Mouse (Mus musculus): Measurements from ENCODE around the gene Gp1ba.

GRCm38 (mm10) chr11:70658521-70658920 is 19.6 kb downstream of the Gp1ba start:
- no peak for TF ChIP-seq CTCF (IDR thresholded peaks at IDR 0.05; ENCODE audit: control insufficient read depth, insufficient read depth, insufficient replicate concordance, low read depth, low read length)
- TF ChIP-seq POLR2A (IDR thresholded peaks at IDR 0.05; ENCODE audit: control insufficient read depth, low read depth, low read length): no peak

Measured in testis, adult 2 months (tissue).